Mouse (Mus musculus) CH12.LX (cell line): ENCODE data around the gene Cdh6. TPM values are rescaled to one million over a fixed set of nuclear protein-coding genes. Genes with fewer than 3 reads are reported as not detected.

ENCODE experiments used
- DNase-seq: peaks from one replicate; pipeline ENCODE4 v3.0.0-alpha.2; 2013; ENCODE audit errors: extremely low read depth
- H3K27ac ChIP-seq: 2 replicates; pipeline ENCODE4 v1.5.1; 2012; ENCODE audit warnings: low read depth, mild to moderate bottlenecking, control low read depth, moderate library complexity; ENCODE audit not compliant: insufficient read depth
- H3K27me3 ChIP-seq: replicated peaks from 2 replicates; pipeline ENCODE3; 2012; ENCODE audit warnings: inconsistent platforms
- H3K36me3 ChIP-seq, 2 experiments: replicated peaks in 1 of 2; 2 replicates each; pipeline versions ENCODE3 to v1.6.1; 2012; ENCODE audit warnings: inconsistent platforms in 1 of 2, low read length in 1 of 2, mild to moderate bottlenecking in 1 of 2, mixed read lengths in 1 of 2, moderate library complexity in 1 of 2; ENCODE audit not compliant: control insufficient read depth in 1 of 2, insufficient read depth in 1 of 2
- H3K4me1 ChIP-seq, 2 experiments: 2 replicates each; pipeline ENCODE4 v1.6.1; 2012; ENCODE audit warnings: inconsistent platforms in 1 of 2, moderate library complexity in 1 of 2; ENCODE audit not compliant: insufficient read depth in 2 of 2, control insufficient read depth in 1 of 2
- H3K4me2 ChIP-seq: 2 replicates; pipeline ENCODE4 v1.6.1; 2012; ENCODE audit warnings: low read depth, mild to moderate bottlenecking, control low read depth; ENCODE audit not compliant: poor library complexity, insufficient read depth, severe bottlenecking
- H3K4me3 ChIP-seq, 3 experiments: fragments of 150-350 bp in 1 of 3; sonication (generic) in 1 of 3; replicated peaks in 1 of 3; 2 replicates each; pipeline versions ENCODE3 to v1.5.1; 2011 to 2012; ENCODE audit warnings: low read depth in 2 of 3, low read length in 2 of 3, mild to moderate bottlenecking in 2 of 3, moderate library complexity in 2 of 3, control low read depth in 1 of 3, improper control_type of control experiment in 1 of 3, inconsistent platforms in 1 of 3, mixed read lengths in 1 of 3; ENCODE audit not compliant: poor library complexity in 1 of 3
- H3K79me2 ChIP-seq: replicated peaks from 2 replicates; pipeline ENCODE4 v1.6.1; 2012; ENCODE audit warnings: mild to moderate bottlenecking, moderate library complexity; ENCODE audit not compliant: control insufficient read depth, poor library complexity, insufficient read depth, severe bottlenecking; ENCODE audit errors: extremely low read depth
- H3K9ac ChIP-seq: 2 replicates; pipeline ENCODE4 v1.6.1; 2012; ENCODE audit warnings: low read depth, mild to moderate bottlenecking, control low read depth, moderate library complexity; ENCODE audit not compliant: insufficient read depth
- H3K9me3 ChIP-seq: replicated peaks from 2 replicates; pipeline ENCODE3; 2012; ENCODE audit warnings: low read length, inconsistent platforms, mixed read lengths
- BHLHE40 ChIP-seq: IDR thresholded peaks from 2 replicates; pipeline ENCODE4 v1.6.1; 2011; ENCODE audit warnings: mild to moderate bottlenecking, low read depth, low read length, improper control_type of control experiment
- CTCF ChIP-seq, 2 experiments: IDR thresholded peaks in 1 of 2; conservative IDR thresholded peaks in 1 of 2; 2 replicates each; pipeline ENCODE4 v1.5.1; 2011 to 2012; ENCODE audit warnings: low read depth in 2 of 2, low read length in 2 of 2, improper control_type of control experiment in 1 of 2, inconsistent platforms in 1 of 2, mild to moderate bottlenecking in 1 of 2, moderate library complexity in 1 of 2
- E2F4 ChIP-seq: IDR thresholded peaks from 2 replicates; pipeline ENCODE4 v1.6.1; 2011; ENCODE audit warnings: low read depth, low read length, improper control_type of control experiment; ENCODE audit not compliant: insufficient replicate concordance
- ELF1 ChIP-seq: IDR thresholded peaks from 2 replicates; pipeline ENCODE4 v1.6.1; 2014; ENCODE audit warnings: low read depth, mild to moderate bottlenecking, inconsistent platforms, low read length, improper control_type of control experiment
- ETS1 ChIP-seq: conservative IDR thresholded peaks from 2 replicates; pipeline ENCODE4 v1.6.1; 2012; ENCODE audit warnings: low read depth, mild to moderate bottlenecking, inconsistent platforms, low read length, improper control_type of control experiment, moderate library complexity
- JUN ChIP-seq: IDR thresholded peaks from 2 replicates; pipeline ENCODE4 v1.6.1; 2011; ENCODE audit warnings: low read depth, mild to moderate bottlenecking, low read length, improper control_type of control experiment, moderate library complexity; ENCODE audit not compliant: insufficient read depth
- JUND ChIP-seq: conservative IDR thresholded peaks from 2 replicates; pipeline ENCODE4 v1.6.1; 2011; ENCODE audit warnings: low read depth, low read length, improper control_type of control experiment
- MAFK ChIP-seq: IDR thresholded peaks from 2 replicates; pipeline ENCODE4 v1.6.1; 2011; ENCODE audit warnings: low read length, improper control_type of control experiment; ENCODE audit not compliant: insufficient replicate concordance
- POLR2AphosphoS2 ChIP-seq: IDR thresholded peaks from 2 replicates; pipeline ENCODE4 v1.6.1; 2011; ENCODE audit warnings: low read depth, low read length, improper control_type of control experiment
- TCF12 ChIP-seq: IDR thresholded peaks from 2 replicates; pipeline ENCODE4 v1.6.1; 2014; ENCODE audit warnings: low read depth, mild to moderate bottlenecking, inconsistent platforms, low read length, improper control_type of control experiment
- USF1 ChIP-seq: IDR thresholded peaks from 2 replicates; pipeline ENCODE4 v1.6.1; 2014; ENCODE audit warnings: low read depth, mild to moderate bottlenecking, inconsistent platforms, low read length, improper control_type of control experiment
- dilution Hi-C: fragments of 300-500 bp; cut with MboI; formaldehyde crosslinking; loops from 2 replicates; pipeline ENCODE4 v1.14.3; 2020; ENCODE audit warnings: low sequenced_read_pairs; ENCODE audit not compliant: extremely low pct_unique_long_range_greater_than_20kb, extremely low pct_ligation_motif_present
- in situ Hi-C: fragments of 300-500 bp; cut with MboI; formaldehyde crosslinking; loops from 3 replicates; pipeline ENCODE4 v1.14.3; 2019; ENCODE audit warnings: low sequenced_read_pairs, low pct_ligation_motif_present, low pct_unique_long_range_greater_than_20kb, mixed read lengths
- polyA plus RNA-seq: library from polyadenylated mRNA; unstranded; fragments of >175 nt; gene quantifications from 2 replicates; pipeline ENCODE4 v1.2.1, GENCODE M21; 2012; ENCODE audit warnings: low read depth; ENCODE audit not compliant: insufficient read length
- total RNA-seq, 2 experiments: library from RNA; depleted of rRNA; stranded (reverse); fragments of 300-350 nt in 1 of 2; fragments of >200 nt in 1 of 2; gene quantifications; 2 replicates each; pipeline ENCODE4 v1.2.3; 2012 to 2014

Cdh6 gene
- under 0.01 TPM in 2 replicates for total RNA-seq (2012; rRNA removed)
- total RNA-seq (2014; rRNA removed) = 0.05 TPM in 1 of 2 replicates, not detected in the other
- polyA plus RNA-seq = 0.13 and 0.25 TPM in 2 replicates

GRCm38 (mm10) chr15:13173071-13173778, at the start of gene Cdh6:
Gene Cdh6, minus strand, starts transcription at chr15:13173675.
- Histone ChIP-seq H3K4me2 (peak within 1 kb of the TSS; percentile 2; the same call in 1 of the 2 replicates), H3K79me2 (no peaks in the 10 kb centered on the region), H3K9ac (no peak within 1 kb of the TSS), H3K4me3 (no peak within 1 kb of the TSS), H3K4me1 (peaks cover 8 to 16% of the 10 kb centered on the region in 2 experiments; a peak in 3 of 4 replicates), H3K27me3 (no peaks in the 10 kb centered on the region), H3K9me3 (no peaks in the 10 kb centered on the region), H3K36me3 (no peaks in the 10 kb centered on the region), H3K27ac (no peak within 1 kb of the TSS)
- dilution Hi-C loops (no loop called here), in situ Hi-C loops (no loop called here)
- DNase-seq = no peak
- TF ChIP-seq BHLHE40 (no peak), CTCF (conservative IDR thresholded peaks at IDR 0.05 in 1 of 2, IDR thresholded peaks at IDR 0.05 in 1 of 2; ENCODE audit: low read depth in 2 of 2, low read length in 2 of 2) (no peak), E2F4 (no peak), USF1 (no peak), MAFK (no peak)

DNA sequence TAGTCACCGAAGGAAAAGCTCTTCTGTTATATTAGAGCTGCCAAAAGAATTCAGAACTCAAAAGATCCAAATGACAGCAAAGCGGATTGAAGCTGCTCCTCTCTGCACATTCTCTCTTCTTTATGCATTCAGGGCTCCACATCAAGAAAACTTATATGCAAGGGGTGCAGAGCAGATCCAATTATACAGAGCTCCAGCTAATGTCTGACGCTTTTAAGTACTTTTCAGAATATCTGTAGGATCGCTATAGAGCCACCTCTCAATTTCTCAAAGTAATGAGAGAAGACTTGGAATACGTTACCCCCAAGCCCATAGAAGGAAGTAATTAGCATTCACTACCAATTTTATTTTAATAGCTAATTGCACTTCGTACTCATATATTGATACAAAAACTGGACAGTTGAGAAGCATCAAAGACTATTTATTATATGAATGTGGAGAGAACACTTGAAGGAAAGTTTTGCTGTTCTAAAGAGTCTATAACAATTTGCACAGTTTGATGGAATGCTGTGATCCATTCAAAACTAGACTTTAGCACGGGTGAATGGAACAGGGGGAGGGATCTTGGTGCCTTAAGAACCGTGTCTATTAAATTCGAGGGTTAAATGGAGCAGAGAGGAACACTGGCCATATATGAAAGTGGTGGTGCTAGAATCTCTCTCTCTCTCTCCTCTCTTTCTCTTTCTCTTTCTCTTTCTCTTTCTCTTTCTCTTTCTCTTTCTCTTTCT, 46.4 kb upstream of the Cdh6 start:
- Histone ChIP-seq H3K4me2 (peak overlapping the region; percentile 60; the same call in 1 of the 2 replicates), H3K9ac (no peak overlapping the region; the same call in 1 of the 2 replicates), H3K27me3 (no peaks in the 10 kb centered on the region), H3K4me3 (no peak overlapping the region), H3K36me3 (no peaks in the 10 kb centered on the region), H3K9me3 (no peaks in the 10 kb centered on the region), H3K27ac (no peak overlapping the region), H3K4me1 (peaks cover 0 to 4% of the 10 kb centered on the region in 2 experiments; a peak in 2 of 4 replicates), H3K79me2 (no peaks in the 10 kb centered on the region)
- dilution Hi-C loops = no loop called here
- in situ Hi-C loops = no loop called here
- no peak for DNase-seq
- TF ChIP-seq TCF12 (no peak), JUN (no peak), POLR2AphosphoS2 (no peak), ELF1 (no peak), ETS1 (peak; percentile 70)

DNA sequence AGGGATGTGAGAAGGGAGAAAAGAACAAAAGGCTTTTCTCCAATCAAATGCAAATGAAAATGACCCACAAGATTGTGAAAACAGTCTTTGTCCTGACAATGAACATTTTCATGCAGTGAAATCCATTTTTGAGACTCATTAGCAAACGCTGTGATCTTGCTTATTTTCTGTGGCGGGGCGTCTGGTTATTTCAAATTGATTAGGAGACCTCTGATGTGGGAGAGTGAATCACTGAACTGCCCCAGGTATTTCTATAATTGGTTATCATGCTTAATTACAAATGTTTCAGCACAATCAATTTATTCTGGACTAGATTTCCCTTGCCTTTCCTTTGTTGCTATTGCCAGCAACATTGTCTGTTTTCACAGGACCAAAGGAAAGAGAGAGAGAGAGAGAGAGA, 44.3 kb upstream of the Cdh6 start:
- TF ChIP-seq JUND = no peak
- TF ChIP-seq, all 38 proteins: peak for 0
- Histone ChIP-seq H3K4me1 (peaks cover 0 to 11% of the 10 kb centered on the region in 2 experiments; a peak in 2 of 4 replicates), H3K36me3 (no peaks in the 10 kb centered on the region), H3K79me2 (no peaks in the 10 kb centered on the region), H3K27ac (no peak overlapping the region), H3K9me3 (no peaks in the 10 kb centered on the region), H3K27me3 (no peaks in the 10 kb centered on the region), H3K9ac (no peak overlapping the region), H3K4me2 (no peak overlapping the region), H3K4me3 (no peak overlapping the region)
- dilution Hi-C loops (no loop called here), in situ Hi-C loops (no loop called here)
- no peak for DNase-seq
